8 mouse cellular contexts compared by ENCODE assay signal in the genomic region with DNA sequence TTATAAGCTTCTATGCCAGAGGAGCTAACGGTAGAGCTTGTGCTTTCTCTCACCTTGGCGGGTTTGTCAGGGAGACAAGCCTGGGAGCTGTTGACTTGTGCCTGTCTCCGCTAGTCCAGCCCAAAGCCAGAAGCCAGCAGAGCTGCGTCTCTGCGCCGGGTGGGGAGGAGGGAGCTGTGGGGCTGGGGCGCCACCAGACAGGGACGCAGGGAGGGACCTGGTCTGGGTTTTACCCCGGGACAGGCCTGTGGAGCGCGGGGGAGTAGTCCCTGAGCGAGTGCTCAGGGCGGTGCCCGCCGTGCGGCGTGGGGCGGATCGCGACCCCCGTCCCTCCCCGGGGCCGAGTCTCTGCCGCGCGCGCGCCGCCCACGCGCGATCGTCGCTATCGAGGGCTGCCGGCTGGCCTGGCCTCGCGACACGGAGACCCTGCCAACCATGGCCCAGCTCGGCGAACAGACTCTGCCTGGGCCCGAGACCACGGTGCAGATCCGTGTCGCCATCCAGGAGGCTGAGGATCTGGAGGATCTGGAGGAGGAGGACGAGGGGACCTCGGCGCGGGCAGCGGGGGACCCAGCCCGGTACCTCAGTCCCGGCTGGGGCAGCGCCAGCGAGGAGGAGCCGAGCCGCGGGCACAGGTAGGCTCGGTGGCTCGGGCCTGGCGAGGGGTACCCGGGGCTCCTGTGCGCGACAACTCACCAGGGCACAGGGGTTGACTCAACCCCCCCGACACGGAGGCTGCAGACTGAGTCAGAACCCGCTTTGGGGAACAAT. TPM values are rescaled to one million over a fixed set of nuclear protein-coding genes. Genes with fewer than 3 reads are reported as not detected.
DNase-seq lines count a peak whose midpoint lies in the region; ATAC-seq and TF ChIP-seq lines count a peak whose summit lies in the region.

A gene (plus strand): TSS at position 219 of the 771 bp plus-strand sequence.

- peak within 1 kb of the TSS; percentile 83 for H3K9ac ChIP-seq in forebrain, embryonic 13.5 days
- peak within 1 kb of the TSS; percentile 54 for H3K9ac ChIP-seq in heart, postnatal 0 days (replicated peaks; ENCODE audit: low read depth, low read length)
- H3K9ac ChIP-seq in lung, postnatal 0 days (replicated peaks; ENCODE audit: low read depth): peak within 1 kb of the TSS; percentile 48

- 0 out of 2 replicates have a peak, but pooled peaks cover 9% of the 10 kb centered on the region for H3K27me3 ChIP-seq in forebrain, embryonic 13.5 days
- H3K27me3 ChIP-seq in heart, postnatal 0 days (ENCODE audit: control insufficient read depth, insufficient read depth, low read length): peaks cover 4% of the 10 kb centered on the region; the same call in 1 of the 2 replicates
- H3K27me3 ChIP-seq in lung, postnatal 0 days (replicated peaks; ENCODE audit: insufficient read depth, low read length): no peaks in the 10 kb centered on the region

- no peaks in the 10 kb centered on the region for H3K36me3 ChIP-seq in forebrain, embryonic 13.5 days (ENCODE audit: poor library complexity, severe bottlenecking)
- no peaks in the 10 kb centered on the region for H3K36me3 ChIP-seq in heart, postnatal 0 days (replicated peaks; ENCODE audit: control insufficient read depth, insufficient read depth, low read length)
- no peaks in the 10 kb centered on the region for H3K36me3 ChIP-seq in lung, postnatal 0 days (ENCODE audit: insufficient read depth, low read length)

- H3K27ac ChIP-seq in forebrain, embryonic 13.5 days: no peak within 1 kb of the TSS
- H3K27ac ChIP-seq in heart, postnatal 0 days (ENCODE audit: low read depth): no peak within 1 kb of the TSS
- no peak within 1 kb of the TSS for H3K27ac ChIP-seq in lung, postnatal 0 days (ENCODE audit: low read length)

- peak; percentile 23; the same call in 1 of the 2 replicates for TF ChIP-seq POLR2A in brain, embryonic 14.5 days (IDR thresholded peaks at IDR 0.05; ENCODE audit: borderline replicate concordance, extremely low read depth, insufficient read depth, insufficient read length, poor library complexity, severe bottlenecking)

- WGBS in forebrain, embryonic 13.5 days: 1% methylated on average over 66 of the region's 66 CpGs
- 2% methylated on average over 59 of the region's 66 CpGs for WGBS in heart, postnatal 0 days
- 3% methylated on average over 55 of the region's 66 CpGs for WGBS in lung, postnatal 0 days

- peak; percentile 67 for DNase-seq in Muller cell, postnatal 12 days (ENCODE audit: inconsistent ontology term)
- peak; percentile 56 for DNase-seq in brain, embryonic 14.5 days (ENCODE audit: low read depth)
- DNase-seq in heart, postnatal 0 days (ENCODE audit: low spot score): no peak
- DNase-seq in layer of hippocampus, postnatal 10 days (ENCODE audit: low spot score in 2 of 2): peak; percentile 61 to 65
- peak; percentile 41 for DNase-seq in lung, postnatal 0 days (ENCODE audit: low spot score)
- DNase-seq in right cerebral cortex, postnatal 14 days: peak; percentile 61
- DNase-seq in spleen, postnatal 4 days (ENCODE audit: low spot score in 2 of 2): no peak

- TF ChIP-seq CTCF in brain, embryonic 14.5 days (IDR thresholded peaks at IDR 0.05; ENCODE audit: borderline replicate concordance, extremely low read depth, insufficient read depth, insufficient read length): no peak
- TF ChIP-seq CTCF in heart, postnatal 0 days (IDR thresholded peaks at IDR 0.05; ENCODE audit: low read depth): no peak
- no peak for TF ChIP-seq CTCF in lung, postnatal 0 days (IDR thresholded peaks at IDR 0.05)

- peak within 1 kb of the TSS; percentile 91 for H3K4me2 ChIP-seq in forebrain, embryonic 13.5 days
- peak within 1 kb of the TSS; percentile 95 for H3K4me2 ChIP-seq in heart, postnatal 0 days (ENCODE audit: low read depth, low read length)
- peak within 1 kb of the TSS; percentile 98 for H3K4me2 ChIP-seq in lung, postnatal 0 days (replicated peaks; ENCODE audit: low read depth, low read length)

- peaks cover 14% of the 10 kb centered on the region for H3K4me1 ChIP-seq in forebrain, embryonic 13.5 days
- H3K4me1 ChIP-seq in heart, postnatal 0 days (ENCODE audit: control insufficient read depth, insufficient read depth): peaks cover 7% of the 10 kb centered on the region; the same call in 1 of the 2 replicates
- H3K4me1 ChIP-seq in lung, postnatal 0 days (ENCODE audit: insufficient read depth, low read depth, low read length): no peaks in the 10 kb centered on the region

- peak; percentile 61 for ATAC-seq in forebrain, embryonic 13.5 days
- ATAC-seq in heart, postnatal 0 days (ENCODE audit: insufficient read depth, low read depth): peak; percentile 73
- ATAC-seq in lung, postnatal 0 days: peak; percentile 72

- peak within 1 kb of the TSS; percentile 60 for H3K4me3 ChIP-seq in forebrain, embryonic 13.5 days
- H3K4me3 ChIP-seq in heart, postnatal 0 days (ENCODE audit: low read depth, low read length): peak within 1 kb of the TSS; percentile 62
- H3K4me3 ChIP-seq in lung, postnatal 0 days (ENCODE audit: low read depth, low read length): peak within 1 kb of the TSS; percentile 51

- TF ChIP-seq EP300 in heart, postnatal 0 days (IDR thresholded peaks at IDR 0.05; ENCODE audit: low read depth): no peak
- no peak for TF ChIP-seq EP300 in lung, postnatal 0 days (IDR thresholded peaks at IDR 0.05)

- no peaks in the 10 kb centered on the region for H3K9me3 ChIP-seq in forebrain, embryonic 13.5 days (replicated peaks)
- no peaks in the 10 kb centered on the region for H3K9me3 ChIP-seq in heart, postnatal 0 days (replicated peaks; ENCODE audit: control insufficient read depth, low read length)
- H3K9me3 ChIP-seq in lung, postnatal 0 days (ENCODE audit: low read length): no peaks in the 10 kb centered on the region

RNA-seq across cellular contexts. Expression of the gene that starts here (rescaled TPM):
- polyA plus RNA-seq in brain, embryonic 14.5 days (2012; rRNA removed): 9.8 and 14.2 TPM in 2 replicates
- polyA plus RNA-seq in forebrain, embryonic 13.5 days (2015; fragmentation: Nextera tagmentation; extraction: Ambion mirVana): 3.5 and 3.6 TPM in 2 replicates
- 0.39 and 1.2 TPM in 2 replicates for total RNA-seq in heart, postnatal 0 days (2014; rRNA removed; ENCODE audit: low replicate concordance)
- polyA plus RNA-seq in heart, postnatal 0 days (2015; fragmentation: Nextera tagmentation; extraction: Ambion mirVana): 0.41 and 0.43 TPM in 2 replicates
- 10 to 100 TPM; 32.8 to 33.6 TPM for total RNA-seq in layer of hippocampus, postnatal 10 days (2021)
- 0.73 and 1.1 TPM in 2 replicates for polyA plus RNA-seq in lung, postnatal 0 days (2015; fragmentation: Nextera tagmentation; extraction: Ambion mirVana)

Comparison
In these comparisons a context has a peak if more than half of its experiments do, and no peak if none do; other contexts are left out.
1. RNA of the gene that starts here (total RNA-seq): 32.8 to 33.6 TPM in layer of hippocampus, postnatal 10 days; 0.39 to 1.2 TPM in heart, postnatal 0 days; every median in the first group is over 10 times any median in the second.
2. DNase-seq: peak in Muller cell, postnatal 12 days (single experiment), brain, embryonic 14.5 days (single experiment), layer of hippocampus, postnatal 10 days (2 of 2), lung, postnatal 0 days (single experiment) and right cerebral cortex, postnatal 14 days (single experiment); none in heart, postnatal 0 days (single experiment) and spleen, postnatal 4 days (0 of 2).
3. Peak in every context shown above with its lines, with median percentiles within 50 percentile points of each other: ATAC-seq, H3K4me2 ChIP-seq, H3K4me3 ChIP-seq and H3K9ac ChIP-seq.